Mouse (Mus musculus) layer of hippocampus, adult 2 months (tissue): ENCODE measurements around the gene Sirt7. TPM values are rescaled to one million over a fixed set of nuclear protein-coding genes. Genes with fewer than 3 reads are reported as not detected.

ENCODE experiments used
- DNase-seq, 2 experiments: peaks; one replicate each; pipeline ENCODE4 v3.0.0; 2022; ENCODE audit warnings: low spot score in 2 of 2
- H3K27ac ChIP-seq: fragments of 200-600 bp; 2 replicates; pipeline ENCODE4 v1.8.1; 2022
- H3K4me3 ChIP-seq: fragments of 200-600 bp; 2 replicates; pipeline ENCODE4 v1.8.1; 2022; ENCODE audit warnings: mild to moderate bottlenecking
- CTCF ChIP-seq: fragments of 200-600 bp; conservative IDR thresholded peaks from 2 replicates; pipeline ENCODE4 v1.8.1; 2022; ENCODE audit warnings: antibody characterized with exemption, mild to moderate bottlenecking, moderate library complexity
- total RNA-seq, 2 experiments: library from RNA; stranded (reverse); gene quantifications; 2 replicates each; pipeline ENCODE4 v1.2.3; 2021

The Sirt7 gene
- total RNA-seq, 2 experiments from 2014 or later, result 42.9 to 46.4 TPM

DNA sequence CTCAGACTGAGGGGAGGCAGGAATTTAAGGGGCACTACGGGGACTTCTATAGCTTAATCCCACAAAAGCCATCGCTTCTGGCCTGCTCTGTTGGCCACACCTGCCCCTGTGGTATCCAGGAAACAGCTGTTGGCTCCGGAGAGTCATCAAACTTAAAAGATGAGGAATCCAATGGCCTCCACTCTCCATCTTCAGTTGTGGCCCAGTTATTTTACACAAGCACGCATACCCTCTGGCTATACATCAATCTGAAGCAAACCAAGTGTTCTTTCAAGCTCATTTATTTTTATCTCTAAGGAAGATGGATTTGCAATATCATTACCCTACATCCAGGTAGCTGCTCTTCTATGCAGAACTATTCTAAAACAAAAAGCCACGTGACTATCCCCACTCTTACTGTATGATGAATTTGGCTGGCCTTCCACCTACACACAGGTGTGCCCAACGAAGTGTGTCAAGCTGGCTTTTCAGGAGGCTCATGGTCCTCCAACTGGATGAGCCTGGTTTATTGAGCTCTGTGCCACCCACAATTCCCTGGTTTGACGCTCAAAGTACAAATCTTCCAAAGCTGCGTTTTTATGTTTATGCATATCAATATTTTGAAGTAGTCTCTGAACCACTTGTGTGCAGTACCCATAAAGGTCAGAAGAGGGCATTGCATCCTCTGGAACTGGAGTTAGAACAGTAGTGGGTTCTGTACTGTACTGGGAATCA, 42.6 kb downstream of the Sirt7 start:
- H3K4me3 ChIP-seq, result peak overlapping the region; percentile 76
- DNase-seq, result no peak
- H3K27ac ChIP-seq, result peak overlapping the region; percentile 97
- TF ChIP-seq CTCF, result peak; percentile 76

DNA sequence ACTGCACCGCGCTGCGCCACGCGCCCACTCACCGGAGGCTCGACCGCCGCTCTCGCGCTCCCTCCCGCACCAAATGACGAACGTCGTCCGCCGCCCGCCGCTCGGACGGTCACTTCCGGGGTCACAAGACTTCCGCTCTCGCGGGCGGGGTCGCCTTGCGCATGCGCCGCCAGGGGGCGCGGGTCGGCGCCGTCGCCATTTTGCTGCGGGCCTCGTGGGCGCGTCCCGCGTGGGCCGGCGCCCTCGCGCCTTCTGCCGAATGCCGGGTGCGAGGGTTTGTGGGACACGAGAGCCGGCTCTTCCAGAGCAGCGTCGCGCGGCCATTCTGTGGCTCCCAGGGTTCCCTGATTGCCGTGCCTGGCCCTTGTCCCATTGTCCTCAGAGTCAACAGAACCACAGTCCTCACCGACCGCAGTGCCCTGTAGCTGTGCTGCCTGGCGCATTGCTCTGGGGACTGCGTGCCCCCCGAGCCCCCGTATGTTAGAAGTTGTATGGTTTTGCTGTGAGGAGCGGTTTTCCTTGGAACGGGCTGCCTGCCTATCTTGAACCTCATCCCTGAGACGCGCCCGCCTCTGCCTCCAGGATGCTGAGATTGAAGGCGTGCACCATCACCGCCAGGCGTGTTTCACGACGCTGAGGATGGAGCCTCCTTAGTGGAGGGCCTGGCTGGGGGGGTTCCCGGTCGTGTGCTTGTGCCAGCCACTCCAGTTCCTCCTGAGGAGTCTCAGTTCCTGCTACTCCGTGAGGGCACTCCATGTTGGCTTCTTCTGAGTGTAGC, 43.4 kb downstream of the Sirt7 start, which contains the start of gene Arhgdia:
Gene Arhgdia (minus strand): TSS at position 135 of the 778 bp plus-strand sequence.
- H3K4me3 ChIP-seq, result peak within 1 kb of the TSS; percentile 76
- H3K27ac ChIP-seq, result peak within 1 kb of the TSS; percentile 97
- peak; percentile 87 to 91 for DNase-seq
- TF ChIP-seq CTCF, result peak; percentile 78

DNA sequence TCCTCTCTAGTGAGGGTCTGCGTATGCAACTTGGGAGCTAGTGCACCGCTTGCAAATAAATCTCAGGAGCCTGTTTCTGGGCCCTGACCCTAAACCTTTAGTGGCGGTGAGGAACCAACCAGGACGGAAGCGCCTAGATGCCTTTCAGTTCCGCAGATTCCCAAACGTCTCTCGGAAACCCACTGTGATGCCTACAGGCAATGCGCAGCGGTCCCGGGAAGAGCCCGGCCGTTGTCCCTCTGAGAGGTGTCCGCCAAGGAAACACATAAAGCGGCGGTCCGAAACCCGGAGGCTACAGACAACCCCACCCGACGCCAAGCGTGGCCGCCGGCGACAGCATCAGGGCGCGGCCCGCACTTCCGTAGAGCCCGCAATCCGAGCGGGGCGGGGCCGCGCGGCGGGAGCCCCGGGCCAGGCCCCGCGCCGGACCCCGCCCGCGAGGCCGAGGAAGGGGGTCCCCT, 44.1 kb downstream of the Sirt7 start:
- Histone ChIP-seq H3K4me3 (peak overlapping the region; percentile 76), H3K27ac (peak overlapping the region; percentile 97)
- TF ChIP-seq CTCF, result no peak
- no peak for DNase-seq

DNA sequence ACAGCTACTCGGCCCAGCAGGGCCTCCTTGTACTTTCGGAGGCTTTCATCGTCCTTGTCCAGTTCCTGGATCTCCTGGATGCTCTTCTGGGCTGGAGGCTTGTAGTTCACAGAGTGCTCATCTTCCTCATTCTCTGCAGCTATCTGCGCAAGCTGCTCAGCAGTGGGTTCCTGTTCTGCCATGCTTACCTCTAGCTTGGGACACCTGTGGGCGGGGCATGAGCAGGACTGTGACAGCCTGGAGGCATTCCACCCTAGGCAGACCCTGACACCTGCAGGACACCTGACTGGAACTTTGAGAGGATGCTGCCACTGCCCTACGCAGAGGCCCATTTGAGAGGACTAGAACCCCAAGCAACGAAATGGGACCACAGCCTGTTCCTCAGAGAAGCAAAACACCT, 44.9 kb downstream of the Sirt7 start:
- H3K4me3 ChIP-seq, result peak overlapping the region; percentile 76
- DNase-seq, result no peak
- peak overlapping the region; percentile 97 for H3K27ac ChIP-seq
- no peak for TF ChIP-seq CTCF

DNA sequence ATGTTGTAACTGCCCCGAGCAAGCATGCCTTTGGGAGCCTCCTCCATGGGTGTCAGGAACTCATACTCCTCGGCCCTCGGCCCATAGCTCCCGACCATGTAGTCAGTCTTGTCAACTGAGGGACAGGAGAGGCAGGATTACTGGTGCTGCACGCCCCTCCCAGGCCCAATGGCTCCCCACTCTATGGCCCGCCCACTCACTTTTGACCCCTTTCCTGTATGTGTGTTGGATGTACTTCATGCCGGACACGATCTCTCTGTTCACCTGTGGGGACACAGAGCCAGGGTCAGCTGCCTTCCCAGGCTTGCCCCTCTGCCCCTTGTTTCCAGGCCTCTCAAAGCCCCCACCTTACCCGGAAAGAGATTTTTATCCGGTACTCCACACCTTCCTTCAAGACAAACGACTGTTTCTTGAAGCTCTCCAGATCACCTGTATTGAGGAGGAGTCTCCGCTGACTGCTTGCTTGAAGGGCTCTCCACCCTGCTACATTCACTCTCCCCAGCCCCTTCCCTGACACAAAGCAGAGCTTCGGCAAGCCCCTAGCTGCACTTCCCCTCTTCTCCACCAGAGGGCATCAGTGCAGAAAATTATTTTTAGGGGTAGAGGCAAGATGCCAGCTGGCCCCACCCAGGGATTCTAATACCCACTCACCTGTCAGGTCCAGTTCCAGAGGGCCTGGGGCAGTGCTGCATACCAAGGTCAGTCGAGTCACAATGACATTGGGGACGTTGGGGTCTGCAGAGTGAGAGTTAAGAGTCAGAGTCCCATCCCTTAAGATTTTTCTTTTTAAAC, 45.5 kb downstream of the Sirt7 start:
- Histone ChIP-seq H3K4me3 (peak overlapping the region; percentile 76), H3K27ac (peak overlapping the region; percentile 97)
- peak; percentile 70 to 79 for DNase-seq
- peak; percentile 100 for TF ChIP-seq CTCF

DNA sequence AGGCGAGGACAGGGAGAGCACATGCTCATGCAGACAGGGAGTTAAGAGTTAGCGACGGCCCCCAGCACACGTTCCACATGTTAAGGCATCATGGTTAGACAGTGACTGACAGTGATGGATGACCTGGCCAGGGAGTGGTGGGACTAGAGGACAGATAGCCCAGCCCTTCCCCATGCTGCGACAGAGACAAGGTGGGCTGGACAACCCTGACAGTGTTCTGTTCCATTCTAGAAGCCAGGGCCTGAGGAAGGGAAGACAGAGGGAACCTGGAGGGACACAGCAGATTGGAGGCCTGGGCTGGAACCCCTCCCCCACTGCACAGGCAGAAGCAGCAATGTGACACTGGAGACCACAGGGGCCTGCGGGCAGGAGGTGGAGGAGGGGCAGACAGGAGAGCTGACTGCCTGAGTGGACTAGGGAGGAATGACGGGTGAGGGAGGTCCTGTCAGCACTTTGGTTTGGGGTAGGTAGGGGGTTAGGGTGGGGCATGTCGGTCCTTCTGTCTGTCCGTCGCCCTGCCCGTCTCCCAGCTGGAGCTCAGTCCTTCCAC, 46.3 kb downstream of the Sirt7 start:
- no peak overlapping the region for H3K27ac ChIP-seq
- TF ChIP-seq CTCF, result no peak
- no peak for DNase-seq
- no peak overlapping the region for H3K4me3 ChIP-seq

DNA sequence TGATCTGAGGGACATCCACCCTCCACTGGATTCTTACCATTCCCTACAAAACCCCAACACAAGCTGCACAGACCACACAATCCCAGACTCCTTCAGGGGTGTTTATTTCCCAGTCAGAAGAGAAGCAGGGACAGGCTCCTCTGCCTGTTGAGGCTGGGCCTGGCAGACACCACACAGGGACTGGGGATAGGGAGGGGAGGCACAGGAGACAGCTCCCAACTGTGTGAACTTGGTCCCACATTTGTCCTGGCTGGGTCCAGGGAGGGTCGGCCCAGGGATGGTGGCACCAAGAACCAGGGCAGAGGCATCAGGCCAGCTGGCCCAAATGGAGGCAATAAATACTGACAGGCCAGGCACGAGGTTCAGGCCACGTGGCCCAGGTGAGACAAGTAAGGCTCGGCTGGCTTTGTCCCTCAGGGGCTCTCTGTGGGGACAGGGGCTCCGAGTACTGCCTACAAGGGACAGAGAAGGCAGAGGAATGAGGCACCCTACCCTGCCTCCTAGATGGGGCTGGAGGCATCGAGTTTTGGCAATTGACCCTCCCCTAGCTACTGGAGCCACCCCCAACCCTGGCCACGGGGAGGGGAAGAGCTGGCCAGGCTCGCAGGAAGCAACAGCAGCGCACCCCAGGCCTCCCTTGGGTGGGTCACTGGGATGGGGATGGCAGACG, 46.9 kb downstream of the Sirt7 start:
- DNase-seq, result no peak
- H3K27ac ChIP-seq, result no peak overlapping the region
- H3K4me3 ChIP-seq, result no peak overlapping the region
- no peak for TF ChIP-seq CTCF

DNA sequence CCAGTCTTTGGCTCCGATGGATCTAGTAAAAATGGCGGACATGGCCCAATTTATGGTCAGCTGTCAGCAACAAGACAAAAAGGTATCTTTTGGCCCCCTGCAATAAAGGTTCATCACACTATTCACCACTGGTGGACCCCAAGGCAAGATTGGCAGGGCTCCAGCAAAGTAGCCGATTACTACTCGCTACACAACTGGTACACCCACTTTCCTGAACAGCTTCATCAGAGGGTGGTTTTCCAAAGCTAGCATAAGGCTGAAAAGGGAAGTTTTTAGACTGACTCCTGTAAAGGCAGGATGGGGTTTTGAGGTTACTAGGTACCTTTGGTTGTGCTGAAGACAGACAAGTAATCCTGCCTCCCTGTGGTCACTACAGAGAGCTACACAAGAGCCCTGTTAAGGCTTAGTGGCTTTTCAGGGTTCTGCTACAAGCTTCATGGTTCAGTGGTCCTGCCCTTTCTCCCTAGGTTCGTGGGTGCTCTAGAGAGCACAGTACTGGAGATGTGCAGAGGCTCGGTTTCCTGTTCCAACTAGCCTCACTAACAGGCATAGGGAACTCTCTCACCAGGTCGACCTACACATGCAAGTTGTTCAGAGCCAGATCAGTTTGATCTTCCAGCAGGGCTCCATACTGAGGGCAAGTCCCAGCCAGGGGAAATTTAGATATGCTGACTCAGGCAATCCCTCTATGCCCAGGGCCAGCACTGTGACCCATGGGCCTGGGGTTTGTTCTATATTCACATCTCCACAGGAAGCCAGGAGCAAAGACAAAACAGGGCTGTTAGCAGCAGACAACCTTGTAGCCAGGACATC, 47.6 kb downstream of the Sirt7 start:
- H3K4me3 ChIP-seq, result no peak overlapping the region
- DNase-seq, result no peak
- H3K27ac ChIP-seq, result no peak overlapping the region
- peak; percentile 75 for TF ChIP-seq CTCF

DNA sequence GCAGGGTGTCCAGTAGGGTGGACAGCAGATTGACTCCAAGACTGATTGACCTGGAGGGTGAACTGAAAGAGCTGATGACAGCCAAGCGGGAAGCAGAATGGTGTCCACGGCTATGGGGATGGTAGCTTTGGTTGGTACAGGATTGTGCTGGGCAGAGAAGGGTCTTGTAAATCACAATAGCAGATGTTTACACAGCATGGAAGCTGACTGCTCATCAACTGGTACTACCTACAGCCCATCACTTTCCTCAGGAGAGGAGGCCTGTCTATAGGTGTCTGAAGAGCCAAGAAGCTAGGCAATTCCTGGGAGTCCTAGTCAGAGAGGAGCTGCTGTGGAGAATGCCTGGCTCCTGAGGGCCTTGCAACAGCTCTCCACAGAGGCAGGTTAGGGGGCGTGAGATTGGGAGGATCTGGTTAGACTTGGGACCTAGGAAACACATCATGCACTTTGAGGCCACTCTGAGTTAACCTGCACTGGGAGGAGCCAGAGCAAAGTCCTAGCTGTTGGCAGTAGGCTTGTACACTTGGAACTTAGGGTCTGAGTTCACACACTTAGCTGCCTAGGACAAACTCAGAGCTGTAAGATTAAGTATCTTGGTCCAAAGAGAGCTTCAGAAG, 48.6 kb downstream of the Sirt7 start:
- no peak for DNase-seq
- no peak for TF ChIP-seq CTCF
- no peak overlapping the region for H3K27ac ChIP-seq
- no peak overlapping the region for H3K4me3 ChIP-seq

DNA sequence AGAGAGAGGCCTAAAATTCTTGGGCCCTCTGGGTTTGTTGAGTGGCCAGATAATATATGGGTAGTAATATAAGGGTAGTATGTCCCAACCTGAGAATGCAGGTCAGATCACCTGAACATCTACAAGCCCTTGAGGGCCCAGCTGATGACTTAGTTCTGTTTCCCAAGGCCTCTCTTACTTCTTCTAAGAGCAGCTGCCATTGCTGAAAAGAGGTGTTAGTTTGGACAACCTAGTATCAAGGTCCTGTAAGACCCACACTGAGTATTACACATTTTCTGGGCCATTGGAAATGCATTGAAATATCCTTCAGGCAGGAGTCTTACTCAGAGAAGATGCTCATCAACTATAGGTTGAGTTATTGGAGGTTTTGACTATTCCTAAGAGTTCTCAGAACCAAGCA, 49.1 kb downstream of the Sirt7 start:
- TF ChIP-seq CTCF, result no peak
- no peak for DNase-seq
- Histone ChIP-seq H3K4me3 (no peak overlapping the region), H3K27ac (no peak overlapping the region)

DNA sequence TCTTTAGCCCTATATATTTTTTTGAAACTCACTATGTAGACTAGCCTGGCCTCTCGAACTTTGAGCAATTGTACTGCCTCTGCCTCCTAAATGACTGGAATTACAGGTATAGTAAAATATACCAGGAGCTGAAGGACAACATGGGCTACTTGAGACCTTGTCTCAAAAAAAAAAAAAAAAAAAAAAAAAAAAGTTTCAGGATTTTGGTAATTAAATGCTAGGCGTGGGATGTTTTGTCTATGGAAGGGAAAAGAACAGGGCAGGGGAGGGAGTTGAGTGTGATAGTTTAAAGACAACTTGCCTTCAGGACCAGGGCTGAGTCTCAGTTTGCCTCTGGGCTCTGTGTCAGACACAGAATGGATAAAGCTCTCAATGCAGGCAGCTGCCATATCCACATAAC, 50.0 kb downstream of the Sirt7 start:
- Histone ChIP-seq H3K4me3 (no peak overlapping the region), H3K27ac (no peak overlapping the region)
- no peak for TF ChIP-seq CTCF
- DNase-seq, result no peak
